Mouse (Mus musculus): ENCODE measurements at regions not wholly inside any gene's neighbourhood (a gene's known extent, or its start where the extent isn't known, plus 50 kb on each side); places are given as distances from the start of the nearest gene placed in this dataset.

DNA sequence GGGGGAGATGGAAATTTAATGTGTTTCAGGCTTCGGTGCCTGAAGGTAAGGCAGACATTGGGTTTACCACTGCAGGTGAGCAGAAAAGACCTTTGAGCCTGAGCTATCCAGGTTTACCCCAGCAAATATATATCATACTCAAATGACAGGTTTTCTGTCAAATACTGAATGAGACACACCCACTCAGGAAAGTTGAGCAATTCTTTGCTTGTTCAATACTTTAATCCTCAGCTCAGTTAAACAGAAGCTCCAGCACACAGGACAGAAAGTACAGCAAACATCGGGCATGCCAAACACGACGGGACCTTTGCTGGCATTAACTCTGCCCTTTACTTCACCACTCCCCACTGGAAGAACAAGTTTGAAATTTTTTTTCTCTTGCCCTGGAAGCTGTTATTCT is 307.9 kb downstream of the Btg1 start:
- Histone ChIP-seq H3K9me3 (ENCODE audit: low read length) (no peaks in the 10 kb centered on the region), H3K36me3 (ENCODE audit: insufficient read depth, low read length) (no peaks in the 10 kb centered on the region), H3K4me3 (ENCODE audit: low read length) (no peak overlapping the region), H3K27me3 (ENCODE audit: insufficient read depth, low read length) (no peaks in the 10 kb centered on the region), H3K4me2 (replicated peaks; ENCODE audit: low read depth, low read length) (no peak overlapping the region), H3K27ac (ENCODE audit: low read length) (no peak overlapping the region), H3K9ac (replicated peaks; ENCODE audit: low read length) (no peak overlapping the region), H3K4me1 (ENCODE audit: insufficient read depth, low read length) (no peaks in the 10 kb centered on the region)
- WGBS = 87% methylated on average over 4 of the region's 4 CpGs
- ATAC-seq (ENCODE audit: low FRiP score, low TSS enrichment) = no peak

DNA sequence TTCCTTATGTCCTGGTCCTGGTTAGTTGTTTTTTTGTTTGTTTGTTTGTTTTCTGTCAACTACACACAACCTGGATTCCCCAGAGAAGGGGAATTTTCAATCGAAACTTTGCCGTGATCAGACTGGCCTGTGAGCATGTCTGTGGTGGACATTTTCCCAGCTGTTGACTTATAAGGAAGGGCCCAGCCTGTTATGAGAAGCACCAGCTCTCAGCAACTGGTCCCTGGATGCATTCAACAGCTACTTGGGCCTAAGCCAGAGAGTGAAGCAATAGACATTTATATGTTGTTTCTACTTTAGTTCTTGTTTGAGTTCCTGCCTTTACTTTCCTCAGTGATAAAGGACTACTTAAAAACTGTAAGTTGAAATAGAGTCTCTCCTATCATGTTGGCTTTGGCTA is 309.0 kb downstream of the Btg1 start:
- Histone ChIP-seq H3K27me3 (ENCODE audit: insufficient read depth, low read length) (no peaks in the 10 kb centered on the region), H3K36me3 (ENCODE audit: insufficient read depth, low read length) (no peaks in the 10 kb centered on the region), H3K4me1 (ENCODE audit: insufficient read depth, low read length) (no peaks in the 10 kb centered on the region), H3K27ac (ENCODE audit: low read length) (no peak overlapping the region), H3K9me3 (ENCODE audit: low read length) (no peaks in the 10 kb centered on the region), H3K4me2 (replicated peaks; ENCODE audit: low read depth, low read length) (no peak overlapping the region), H3K9ac (replicated peaks; ENCODE audit: low read length) (no peak overlapping the region), H3K4me3 (ENCODE audit: low read length) (no peak overlapping the region)
- no peak for ATAC-seq (ENCODE audit: low FRiP score, low TSS enrichment)
- WGBS = 75% methylated on average over 2 of the region's 2 CpGs

DNA sequence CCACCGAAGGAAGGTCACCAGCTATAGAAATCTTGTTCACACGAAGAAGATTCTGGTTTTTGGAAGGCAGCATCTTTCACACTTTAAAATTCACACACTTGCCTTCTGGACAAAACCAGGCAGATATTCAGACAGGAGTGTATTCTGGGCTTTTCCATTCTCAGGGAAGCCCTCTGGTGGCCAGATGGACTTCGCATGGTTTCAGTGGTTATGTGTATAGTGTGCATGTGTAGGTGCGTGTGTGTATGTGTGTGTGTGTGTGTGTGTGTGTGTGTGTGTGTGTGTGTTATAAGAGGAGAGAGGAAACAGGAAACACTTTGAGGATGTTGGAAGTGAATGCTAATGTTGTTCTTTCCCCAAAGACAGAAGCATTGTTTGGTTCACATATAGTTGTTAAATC is 317.9 kb downstream of the Btg1 start:
- H3K9me3 ChIP-seq (ENCODE audit: low read length) = no peaks in the 10 kb centered on the region
- H3K27me3 ChIP-seq (ENCODE audit: insufficient read depth, low read length) = no peaks in the 10 kb centered on the region
- no peak; the same call in 1 of the 2 replicates for ATAC-seq (ENCODE audit: low FRiP score, low TSS enrichment)
- H3K9ac ChIP-seq (replicated peaks; ENCODE audit: low read length) = no peak overlapping the region
- H3K4me1 ChIP-seq (ENCODE audit: insufficient read depth, low read length) = no peaks in the 10 kb centered on the region
- WGBS = 72% methylated on average over 4 of the region's 4 CpGs
- no peak overlapping the region for H3K4me3 ChIP-seq (ENCODE audit: low read length)
- H3K36me3 ChIP-seq (ENCODE audit: insufficient read depth, low read length) = no peaks in the 10 kb centered on the region
- no peak overlapping the region for H3K27ac ChIP-seq (ENCODE audit: low read length)
- no peak overlapping the region for H3K4me2 ChIP-seq (replicated peaks; ENCODE audit: low read depth, low read length)

DNA sequence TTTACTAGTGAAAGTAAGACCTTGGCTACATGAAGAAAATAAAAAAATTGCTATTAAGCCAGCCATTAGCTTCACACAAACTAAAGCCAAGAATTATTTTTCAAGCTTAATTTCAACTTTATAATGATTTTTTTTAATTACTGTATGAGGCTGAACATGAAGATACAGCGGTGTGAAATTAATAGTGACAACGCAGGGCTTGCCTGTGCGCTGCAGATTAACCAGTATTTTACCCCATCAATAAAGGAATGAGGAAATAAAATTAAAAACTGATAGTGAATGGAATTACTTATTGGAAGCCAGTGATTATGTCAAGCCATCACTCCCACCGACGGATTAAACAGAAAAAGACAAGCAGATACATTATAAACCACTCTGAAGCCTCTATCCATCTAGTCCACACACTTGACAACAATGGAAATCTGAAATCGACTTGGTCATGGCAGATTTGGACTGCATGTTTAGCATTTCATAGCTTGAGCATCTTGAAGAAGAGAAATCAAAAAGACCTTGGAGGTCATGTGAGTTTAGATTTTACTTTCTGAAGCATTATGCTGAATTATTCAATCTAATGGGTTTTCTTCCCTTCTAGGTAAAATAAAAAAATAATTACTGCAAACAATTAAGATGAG is 324.2 kb downstream of the Btg1 start:
- Histone ChIP-seq H3K9ac (replicated peaks; ENCODE audit: low read length) (no peak overlapping the region), H3K4me3 (ENCODE audit: low read length) (no peak overlapping the region), H3K4me2 (replicated peaks; ENCODE audit: low read depth, low read length) (no peak overlapping the region), H3K9me3 (ENCODE audit: low read length) (no peaks in the 10 kb centered on the region), H3K27ac (ENCODE audit: low read length) (no peak overlapping the region), H3K36me3 (ENCODE audit: insufficient read depth, low read length) (no peaks in the 10 kb centered on the region), H3K27me3 (ENCODE audit: insufficient read depth, low read length) (no peaks in the 10 kb centered on the region), H3K4me1 (ENCODE audit: insufficient read depth, low read length) (no peaks in the 10 kb centered on the region)
- ATAC-seq (ENCODE audit: low FRiP score, low TSS enrichment) = no peak
- WGBS = 93% methylated on average over 6 of the region's 6 CpGs

- Histone ChIP-seq H3K4me1 (ENCODE audit: insufficient read depth, low read length) (no peaks in the 10 kb centered on the region), H3K9me3 (ENCODE audit: low read length) (no peaks in the 10 kb centered on the region), H3K4me3 (ENCODE audit: low read length) (no peak overlapping the region), H3K27me3 (ENCODE audit: insufficient read depth, low read length) (no peaks in the 10 kb centered on the region), H3K9ac (replicated peaks; ENCODE audit: low read length) (no peak overlapping the region), H3K4me2 (replicated peaks; ENCODE audit: low read depth, low read length) (no peak overlapping the region), H3K36me3 (ENCODE audit: insufficient read depth, low read length) (no peaks in the 10 kb centered on the region), H3K27ac (ENCODE audit: low read length) (no peak overlapping the region)
- WGBS = 89% methylated on average over 7 of the region's 7 CpGs
- no peak for ATAC-seq (ENCODE audit: low FRiP score, low TSS enrichment)
These were observed 327.4 kb downstream of the Btg1 start for GRCm38 (mm10) chr10:96944229-96944628.

DNA sequence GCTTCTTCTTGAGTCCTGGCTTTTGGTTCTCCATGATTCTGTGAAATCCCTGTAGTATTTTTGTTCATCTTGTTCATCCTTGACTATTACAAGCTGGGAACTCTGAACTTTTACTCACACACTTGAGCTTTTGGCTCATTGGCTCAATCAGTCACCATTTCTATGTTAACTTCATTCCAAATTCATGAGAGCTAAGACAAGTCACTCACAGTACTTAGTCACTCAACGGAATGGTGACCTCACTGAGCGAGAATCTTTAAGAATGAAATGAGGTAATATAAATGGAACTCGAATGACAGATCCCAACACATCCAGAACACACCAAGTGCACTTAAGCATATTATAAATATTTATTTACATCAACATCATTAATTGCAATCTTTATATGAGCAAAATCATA is 331.2 kb downstream of the Btg1 start:
- Histone ChIP-seq H3K4me1 (ENCODE audit: insufficient read depth, low read length) (no peaks in the 10 kb centered on the region), H3K9me3 (ENCODE audit: low read length) (no peaks in the 10 kb centered on the region), H3K27ac (ENCODE audit: low read length) (no peak overlapping the region), H3K36me3 (ENCODE audit: insufficient read depth, low read length) (no peaks in the 10 kb centered on the region), H3K27me3 (ENCODE audit: insufficient read depth, low read length) (no peaks in the 10 kb centered on the region), H3K4me2 (replicated peaks; ENCODE audit: low read depth, low read length) (no peak overlapping the region), H3K4me3 (ENCODE audit: low read length) (no peak overlapping the region), H3K9ac (replicated peaks; ENCODE audit: low read length) (no peak overlapping the region)
- ATAC-seq (ENCODE audit: low FRiP score, low TSS enrichment) = no peak
- WGBS = 83% methylated on average over 3 of the region's 3 CpGs

- WGBS = 71% methylated on average over 2 of the region's 2 CpGs
- ATAC-seq (ENCODE audit: low FRiP score, low TSS enrichment) = no peak
- Histone ChIP-seq H3K4me2 (replicated peaks; ENCODE audit: low read depth, low read length) (no peak overlapping the region), H3K27me3 (ENCODE audit: insufficient read depth, low read length) (no peaks in the 10 kb centered on the region), H3K9me3 (ENCODE audit: low read length) (no peaks in the 10 kb centered on the region), H3K4me3 (ENCODE audit: low read length) (no peak overlapping the region), H3K4me1 (ENCODE audit: insufficient read depth, low read length) (no peaks in the 10 kb centered on the region), H3K27ac (ENCODE audit: low read length) (no peak overlapping the region), H3K9ac (replicated peaks; ENCODE audit: low read length) (no peak overlapping the region), H3K36me3 (ENCODE audit: insufficient read depth, low read length) (no peaks in the 10 kb centered on the region)
These were observed 332.1 kb downstream of the Btg1 start for GRCm38 (mm10) chr10:96948871-96949270.

DNA sequence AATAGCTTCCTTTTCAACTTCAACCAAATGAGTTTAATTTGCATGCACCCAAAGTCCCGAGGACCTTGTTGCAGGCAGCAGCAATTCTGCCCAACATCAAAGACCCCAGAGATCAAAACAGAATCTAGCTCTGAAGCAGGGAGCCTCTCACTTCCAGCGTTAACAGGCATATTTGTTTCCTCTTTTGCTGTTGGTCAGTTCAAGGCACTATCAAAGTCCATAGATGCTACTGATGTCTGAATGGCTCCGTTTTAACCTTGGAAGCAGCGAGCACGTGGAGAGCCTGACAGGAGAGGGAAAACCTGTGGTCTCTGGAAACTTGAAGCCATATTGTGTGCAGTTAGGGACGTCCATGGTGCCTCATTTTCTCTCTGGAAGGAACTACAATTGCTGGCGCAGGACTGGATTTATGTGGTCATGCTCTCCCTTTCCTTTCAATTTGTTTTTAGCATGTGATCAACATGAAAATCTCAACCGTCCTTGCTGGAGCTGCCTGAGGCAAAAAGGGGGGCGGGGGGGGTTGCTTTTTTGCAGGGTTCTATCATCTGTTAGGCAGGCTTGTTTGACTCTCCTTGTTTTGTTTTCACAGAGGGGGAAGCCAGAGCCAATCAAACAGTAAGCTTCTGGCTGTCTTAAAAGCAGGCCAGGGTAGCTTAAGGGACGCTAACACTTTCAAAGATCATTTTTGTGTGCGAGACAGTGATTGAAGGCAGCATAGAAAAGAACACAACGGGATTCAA is 338.4 kb downstream of the Btg1 start:
- H3K27ac ChIP-seq (ENCODE audit: low read length) = no peak overlapping the region
- no peaks in the 10 kb centered on the region for H3K27me3 ChIP-seq (ENCODE audit: insufficient read depth, low read length)
- WGBS = 21% methylated on average over 12 of the region's 12 CpGs
- H3K4me2 ChIP-seq (replicated peaks; ENCODE audit: low read depth, low read length) = peak overlapping the region; percentile 34
- ATAC-seq (ENCODE audit: low FRiP score, low TSS enrichment) = no peak
- no peaks in the 10 kb centered on the region; the same call in 1 of the 2 replicates for H3K4me1 ChIP-seq (ENCODE audit: insufficient read depth, low read length)
- no peak overlapping the region for H3K4me3 ChIP-seq (ENCODE audit: low read length)
- no peaks in the 10 kb centered on the region for H3K36me3 ChIP-seq (ENCODE audit: insufficient read depth, low read length)
- H3K9me3 ChIP-seq (ENCODE audit: low read length) = no peaks in the 10 kb centered on the region
- 0 out of 2 replicates have a peak overlapping the region, but pooled peaks have one; percentile 24 for H3K9ac ChIP-seq (replicated peaks; ENCODE audit: low read length)

DNA sequence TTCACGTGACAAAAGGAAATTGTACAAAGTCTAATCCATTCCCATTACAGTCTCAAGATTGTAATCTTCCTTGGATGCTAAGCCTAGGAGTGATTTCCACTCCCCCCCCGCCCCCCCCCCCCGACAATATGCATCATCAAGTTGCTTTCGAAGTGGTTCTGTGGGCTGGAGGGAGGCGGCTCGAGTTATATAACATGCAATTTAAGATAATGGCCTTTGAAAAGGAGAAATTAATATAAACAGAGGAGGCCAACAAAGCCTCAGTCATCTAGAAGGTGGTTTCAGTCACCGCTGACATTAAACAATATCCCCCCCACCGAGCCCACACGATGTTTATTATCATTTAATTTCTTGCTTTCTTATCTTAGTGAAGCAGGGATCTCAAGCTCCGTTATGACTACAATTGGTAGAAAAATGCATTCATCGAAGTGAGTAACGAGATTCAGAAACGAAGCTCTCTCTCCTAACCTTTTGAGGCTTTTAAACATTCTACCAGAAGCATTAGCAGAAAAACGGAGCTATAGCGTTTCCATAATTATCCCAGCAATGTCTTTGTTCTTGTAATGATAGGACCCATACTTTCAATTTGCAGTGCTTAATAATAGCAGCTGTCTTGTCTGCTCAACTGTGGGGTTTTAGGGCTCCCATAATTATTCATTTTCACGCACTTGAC is 339.1 kb downstream of the Btg1 start:
- H3K27ac ChIP-seq (ENCODE audit: low read length) = no peak overlapping the region
- no peaks in the 10 kb centered on the region for H3K36me3 ChIP-seq (ENCODE audit: insufficient read depth, low read length)
- H3K4me1 ChIP-seq (ENCODE audit: insufficient read depth, low read length) = no peaks in the 10 kb centered on the region; the same call in 1 of the 2 replicates
- no peaks in the 10 kb centered on the region for H3K9me3 ChIP-seq (ENCODE audit: low read length)
- 0 out of 2 replicates have a peak overlapping the region, but pooled peaks have one; percentile 24 for H3K9ac ChIP-seq (replicated peaks; ENCODE audit: low read length)
- WGBS = 34% methylated on average over 16 of the region's 16 CpGs
- peak overlapping the region; percentile 34 for H3K4me2 ChIP-seq (replicated peaks; ENCODE audit: low read depth, low read length)
- no peak for ATAC-seq (ENCODE audit: low FRiP score, low TSS enrichment)
- H3K4me3 ChIP-seq (ENCODE audit: low read length) = no peak overlapping the region
- H3K27me3 ChIP-seq (ENCODE audit: insufficient read depth, low read length) = no peaks in the 10 kb centered on the region

- no peaks in the 10 kb centered on the region for H3K36me3 ChIP-seq (ENCODE audit: insufficient read depth, low read length)
- WGBS = 93% methylated on average over 5 of the region's 5 CpGs
- H3K9me3 ChIP-seq (ENCODE audit: low read length) = no peaks in the 10 kb centered on the region
- no peaks in the 10 kb centered on the region; the same call in 1 of the 2 replicates for H3K4me1 ChIP-seq (ENCODE audit: insufficient read depth, low read length)
- no peak for ATAC-seq (ENCODE audit: low FRiP score, low TSS enrichment)
- no peak overlapping the region for H3K4me2 ChIP-seq (replicated peaks; ENCODE audit: low read depth, low read length)
- H3K27me3 ChIP-seq (ENCODE audit: insufficient read depth, low read length) = no peaks in the 10 kb centered on the region
- H3K9ac ChIP-seq (replicated peaks; ENCODE audit: low read length) = no peak overlapping the region
- H3K27ac ChIP-seq (ENCODE audit: low read length) = no peak overlapping the region
- H3K4me3 ChIP-seq (ENCODE audit: low read length) = no peak overlapping the region
These were observed 339.6 kb downstream of the Btg1 start for GRCm38 (mm10) chr10:96956449-96956834.

Data from kidney, embryonic 16.5 days (tissue).